Mouse (Mus musculus) G1E (cell line): ENCODE measurements around the gene Fndc3b. TPM values are rescaled to one million over a fixed set of nuclear protein-coding genes. Genes with fewer than 3 reads are reported as not detected.

ENCODE experiments used
- ATAC-seq: 2 replicates; pipeline ENCODE4 v1.8.0; 2016; ENCODE audit warnings: mild to moderate bottlenecking; ENCODE audit not compliant: insufficient number of reproducible peaks, poor library complexity, low FRiP score, severe bottlenecking; ENCODE audit errors: extremely low read depth
- DNase-seq: peaks from one replicate; pipeline ENCODE4 v3.0.0; 2012; ENCODE audit warnings: low spot score
- H3K27me3 ChIP-seq: 2 replicates; pipeline ENCODE4 v1.6.1; 2012; ENCODE audit warnings: mild to moderate bottlenecking, low read length, inconsistent platforms; ENCODE audit not compliant: insufficient read depth
- H3K36me3 ChIP-seq: replicated peaks from 2 replicates; pipeline ENCODE3; 2012; ENCODE audit warnings: mild to moderate bottlenecking, inconsistent platforms
- H3K4me1 ChIP-seq: 2 replicates; pipeline ENCODE4 v1.6.1; 2012; ENCODE audit warnings: low read depth, low read length, inconsistent platforms, mixed read lengths; ENCODE audit not compliant: insufficient read depth
- H3K4me3 ChIP-seq: 2 replicates; pipeline ENCODE4 v1.5.1; 2012; ENCODE audit warnings: low read depth, mild to moderate bottlenecking, inconsistent platforms, low read length, moderate library complexity, mixed read lengths
- H3K9me3 ChIP-seq: replicated peaks from 2 replicates; pipeline ENCODE4 v1.6.1; 2012; ENCODE audit warnings: inconsistent platforms
- CTCF ChIP-seq: IDR thresholded peaks from 2 replicates; pipeline ENCODE4 v1.5.1; 2012; ENCODE audit warnings: low read depth, low read length, inconsistent platforms, mixed read lengths
- GATA1 ChIP-seq: IDR thresholded peaks from 2 replicates; pipeline ENCODE4 v1.6.1; 2012; ENCODE audit warnings: borderline replicate concordance, low read length, inconsistent platforms, mixed read lengths
- GATA2 ChIP-seq: IDR thresholded peaks from 2 replicates; pipeline ENCODE4 v1.6.1; 2012; ENCODE audit warnings: low read depth, low read length, inconsistent platforms, borderline replicate concordance
- POLR2AphosphoS5 ChIP-seq: IDR thresholded peaks from 2 replicates; pipeline ENCODE4 v1.6.1; 2012; ENCODE audit warnings: low read depth, low read length, inconsistent platforms; ENCODE audit not compliant: insufficient replicate concordance
- TAL1 ChIP-seq: conservative IDR thresholded peaks from 2 replicates; pipeline ENCODE4 v1.6.1; 2012; ENCODE audit warnings: low read depth, low read length, inconsistent platforms, mixed read lengths
- polyA plus RNA-seq: library from polyadenylated mRNA; stranded (reverse); fragments of >175 nt; gene quantifications from 2 replicates; pipeline ENCODE4 v1.2.3, GENCODE M21; 2012
- total RNA-seq, 2 experiments: library from RNA; stranded (forward) in 1 of 2; stranded (reverse) in 1 of 2; fragments of 200-1000 nt in 1 of 2; fragments of >200 nt in 1 of 2; fragmentation: Nextera tagmentation in 1 of 2; gene quantifications; 2 replicates each; pipeline ENCODE4 v1.2.3; 2014 to 2017

Fndc3b gene
- total and polyA plus RNA-seq, 3 experiments: 0.16 TPM; not detected in 2

DNA sequence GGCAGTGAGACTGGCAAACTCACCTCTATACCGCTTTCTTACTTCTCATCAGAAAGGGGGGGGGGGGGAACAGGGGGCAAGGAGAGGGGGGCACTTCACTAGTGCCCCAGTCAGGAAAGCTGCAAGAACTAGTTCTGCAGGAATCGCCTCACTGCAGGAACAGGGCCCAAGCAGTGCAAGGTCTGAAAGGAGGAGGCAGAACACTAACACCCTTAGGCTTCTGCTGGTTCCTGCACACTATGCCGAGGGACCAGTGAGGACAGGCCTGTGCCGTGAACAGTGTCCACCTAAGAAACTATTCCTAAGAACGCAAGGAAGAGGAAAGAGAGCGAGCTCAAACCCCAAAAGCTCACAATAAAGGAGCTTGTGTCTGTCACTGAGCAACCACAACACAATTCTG lies 26.0 kb downstream of the Fndc3b start:
- Histone ChIP-seq H3K36me3 (no peaks in the 10 kb centered on the region), H3K27me3 (no peaks in the 10 kb centered on the region), H3K4me3 (no peak overlapping the region), H3K4me1 (no peaks in the 10 kb centered on the region), H3K9me3 (no peaks in the 10 kb centered on the region)
- DNase-seq (no peak), ATAC-seq (no peak)
- TF ChIP-seq TAL1 (no peak), GATA1 (no peak), CTCF (no peak), GATA2 (no peak), POLR2AphosphoS5 (no peak)

DNA sequence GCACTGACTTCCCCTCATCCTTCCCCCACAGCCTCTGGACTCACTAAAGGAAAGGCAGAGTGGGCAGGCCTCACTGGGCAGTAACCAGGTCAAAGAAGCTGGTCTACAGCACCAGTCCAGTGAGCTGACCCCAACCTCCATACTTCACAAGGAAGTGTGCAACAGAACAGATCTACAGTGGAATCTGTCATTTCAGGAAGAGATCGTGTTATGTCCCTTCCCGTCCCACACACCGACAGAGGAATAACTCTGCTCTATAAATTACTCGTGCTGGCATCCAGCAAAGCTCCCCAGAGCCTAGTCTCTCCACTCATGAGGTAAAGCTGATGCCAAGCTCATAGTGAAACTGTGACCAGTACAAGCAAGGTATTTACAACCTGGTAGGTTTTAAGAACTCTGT lies 27.7 kb downstream of the Fndc3b start:
- no peak for ATAC-seq
- TF ChIP-seq GATA2: no peak
- Histone ChIP-seq H3K4me1 (no peaks in the 10 kb centered on the region), H3K36me3 (no peaks in the 10 kb centered on the region), H3K4me3 (no peak overlapping the region), H3K9me3 (no peaks in the 10 kb centered on the region), H3K27me3 (no peaks in the 10 kb centered on the region)
- DNase-seq: no peak

DNA sequence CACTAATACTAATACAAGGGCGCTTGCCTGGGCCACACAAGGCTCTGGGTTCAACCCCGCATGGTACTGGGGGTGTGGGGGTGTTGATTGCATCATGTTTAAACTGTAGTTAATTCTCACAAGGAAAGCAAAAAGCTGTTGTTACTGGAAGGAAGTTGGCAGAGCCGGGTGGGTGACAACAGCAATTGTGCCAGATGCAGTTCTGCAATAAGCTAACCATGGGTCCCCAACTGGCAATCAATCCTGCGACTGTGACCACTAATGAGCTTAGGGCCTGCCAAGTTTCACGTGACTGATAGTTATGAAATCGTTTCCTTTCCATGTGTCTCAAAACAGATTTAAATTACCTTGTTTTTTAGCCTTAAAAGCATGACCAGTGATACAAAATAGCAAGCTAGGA lies 33.5 kb downstream of the Fndc3b start:
- no peaks in the 10 kb centered on the region for H3K27me3 ChIP-seq
- ATAC-seq (no peak), DNase-seq (no peak)
- H3K4me3 ChIP-seq: no peak overlapping the region
- H3K9me3 ChIP-seq: no peaks in the 10 kb centered on the region
- no peak for TF ChIP-seq GATA2
- TF ChIP-seq TAL1: no peak
- no peak for TF ChIP-seq GATA1
- no peak for TF ChIP-seq CTCF
- no peak for TF ChIP-seq POLR2AphosphoS5
- no peaks in the 10 kb centered on the region for H3K4me1 ChIP-seq
- H3K36me3 ChIP-seq: no peaks in the 10 kb centered on the region

DNA sequence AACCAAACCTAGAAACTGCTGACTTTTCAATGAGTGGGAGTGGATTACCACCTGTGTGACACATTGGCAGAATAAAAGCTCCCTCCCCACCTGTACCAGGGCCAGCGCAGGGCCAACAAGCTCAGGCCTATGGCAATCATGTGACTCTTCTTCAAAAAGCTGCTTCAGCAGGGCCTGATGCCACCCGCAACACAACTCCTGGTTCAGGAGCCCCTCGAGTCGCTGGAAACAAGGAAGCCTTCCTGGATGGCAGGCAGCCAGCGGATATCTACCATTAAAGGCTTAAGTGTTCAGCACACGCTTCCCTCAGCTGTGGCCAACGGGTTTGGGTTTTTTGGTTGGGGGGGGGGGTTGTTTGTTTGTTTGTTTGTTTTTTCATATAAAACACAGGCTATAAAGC lies 37.4 kb downstream of the Fndc3b start:
- no peak overlapping the region for H3K4me3 ChIP-seq
- TF ChIP-seq POLR2AphosphoS5: no peak
- DNase-seq: no peak
- no peaks in the 10 kb centered on the region for H3K9me3 ChIP-seq
- H3K4me1 ChIP-seq: no peaks in the 10 kb centered on the region
- H3K36me3 ChIP-seq: no peaks in the 10 kb centered on the region
- H3K27me3 ChIP-seq: no peaks in the 10 kb centered on the region
- no peak for ATAC-seq

DNA sequence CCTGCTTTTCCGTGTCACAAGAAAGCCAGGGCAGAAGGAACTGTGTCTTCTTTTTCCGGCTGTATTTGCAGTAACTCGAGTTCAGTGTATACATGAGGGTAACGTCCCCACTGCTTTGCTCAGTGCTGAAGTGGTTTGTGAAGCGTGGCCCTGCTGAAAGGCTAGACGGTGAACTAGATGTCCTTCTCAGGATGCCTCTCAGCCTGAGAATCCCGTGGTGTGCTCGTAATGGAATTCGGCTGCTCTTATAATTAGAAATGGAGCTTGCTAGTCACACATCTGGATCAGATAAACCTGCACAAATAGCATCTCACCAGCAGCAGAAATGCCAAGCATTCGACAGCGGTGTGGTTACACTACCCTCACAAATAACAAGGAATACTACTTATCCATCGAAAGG lies 40.7 kb downstream of the Fndc3b start:
- DNase-seq: no peak
- no peaks in the 10 kb centered on the region for H3K36me3 ChIP-seq
- H3K27me3 ChIP-seq: no peaks in the 10 kb centered on the region
- no peak overlapping the region for H3K4me3 ChIP-seq
- no peak for ATAC-seq
- no peaks in the 10 kb centered on the region for H3K9me3 ChIP-seq
- TF ChIP-seq GATA2 (no peak), CTCF (no peak), GATA1 (no peak), POLR2AphosphoS5 (no peak), TAL1 (no peak)
- H3K4me1 ChIP-seq: no peaks in the 10 kb centered on the region

DNA sequence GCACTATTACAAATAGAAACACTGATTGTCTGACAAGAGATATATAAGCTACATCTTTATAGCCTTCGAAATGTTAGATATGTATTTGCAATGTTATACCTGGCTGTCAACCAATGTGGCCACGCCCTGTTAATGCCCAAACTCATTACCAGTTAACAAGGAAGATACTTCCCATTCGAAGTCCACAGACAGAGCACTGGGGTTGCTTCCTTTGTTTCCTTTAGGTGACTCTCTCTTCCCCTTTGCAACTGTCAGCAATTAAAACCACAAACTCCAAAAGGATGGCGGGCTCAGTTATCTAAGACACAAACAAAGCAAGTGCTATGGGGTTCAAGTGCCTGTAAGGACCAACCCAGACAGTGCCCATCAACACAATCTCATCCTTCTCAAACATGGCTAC lies 43.8 kb downstream of the Fndc3b start:
- H3K4me3 ChIP-seq: no peak overlapping the region
- no peaks in the 10 kb centered on the region for H3K4me1 ChIP-seq
- no peaks in the 10 kb centered on the region for H3K9me3 ChIP-seq
- TF ChIP-seq TAL1 (no peak), CTCF (no peak), POLR2AphosphoS5 (no peak), GATA2 (no peak), GATA1 (no peak)
- H3K36me3 ChIP-seq: no peaks in the 10 kb centered on the region
- ATAC-seq (no peak), DNase-seq (no peak)
- H3K27me3 ChIP-seq: no peaks in the 10 kb centered on the region

DNA sequence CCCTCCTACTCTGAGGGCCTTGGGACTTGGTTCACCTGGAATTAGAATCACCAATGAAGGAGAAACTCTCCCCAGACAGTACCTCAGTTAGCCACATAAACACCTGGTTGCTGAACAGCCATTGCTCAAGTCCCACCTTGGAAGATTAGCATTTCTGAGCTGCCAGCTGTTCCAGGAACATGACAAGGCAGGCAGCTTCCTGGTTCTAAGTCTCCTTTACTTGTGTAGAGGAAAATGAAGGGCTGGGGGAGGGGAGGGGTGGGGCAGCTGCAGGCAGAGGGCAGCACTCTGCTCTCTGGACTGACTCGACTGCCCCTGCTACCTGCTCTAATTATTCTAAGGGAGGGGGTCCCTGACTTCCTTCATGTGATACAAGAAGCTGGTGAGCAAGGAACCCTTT lies 45.8 kb downstream of the Fndc3b start:
- TF ChIP-seq GATA1 (no peak), TAL1 (no peak), CTCF (no peak), POLR2AphosphoS5 (no peak), GATA2 (no peak)
- H3K9me3 ChIP-seq: no peaks in the 10 kb centered on the region
- no peaks in the 10 kb centered on the region for H3K36me3 ChIP-seq
- H3K4me3 ChIP-seq: no peak overlapping the region
- H3K4me1 ChIP-seq: no peaks in the 10 kb centered on the region
- DNase-seq (no peak), ATAC-seq (no peak)
- H3K27me3 ChIP-seq: no peaks in the 10 kb centered on the region
